Mouse (Mus musculus) intestine, postnatal 0 days (tissue): Measurements from ENCODE around the gene Ccdc65. TPM values are rescaled to one million over a fixed set of nuclear protein-coding genes. Genes with fewer than 3 reads are reported as not detected.
"Not testable (repeated sequence)": the region's sequence is repeated elsewhere in the genome, so short reads cannot be mapped to it uniquely, and the experiment has no call there.

ENCODE experiments used
- ATAC-seq: fragments of 200-750 bp; cut with Nextera tagmentation; 2 replicates; pipeline ENCODE4 v1.8.0; 2017; ENCODE audit warnings: mild to moderate bottlenecking, moderate TSS enrichment, moderate library complexity
- H3K27ac ChIP-seq: fragments of 300-500 bp; sonication (generic); 2 replicates; pipeline ENCODE4 v1.5.1; 2014; ENCODE audit warnings: mild to moderate bottlenecking, low read depth, low read length, moderate library complexity
- H3K27me3 ChIP-seq: fragments of 300-500 bp; sonication (generic); replicated peaks from 2 replicates; pipeline ENCODE4 v1.6.1; 2014; ENCODE audit warnings: low read length, mixed read lengths; ENCODE audit not compliant: control insufficient read depth, insufficient read depth
- H3K36me3 ChIP-seq: fragments of 300-500 bp; sonication (generic); 2 replicates; pipeline ENCODE4 v1.6.1; 2014; ENCODE audit warnings: mild to moderate bottlenecking, moderate library complexity; ENCODE audit not compliant: control insufficient read depth, insufficient read depth
- H3K4me1 ChIP-seq: fragments of 300-500 bp; sonication (generic); replicated peaks from 2 replicates; pipeline ENCODE4 v1.6.1; 2014; ENCODE audit warnings: antibody characterized with exemption, low read length, mixed read lengths; ENCODE audit not compliant: control insufficient read depth, insufficient read depth
- H3K4me2 ChIP-seq: fragments of 300-500 bp; sonication (generic); replicated peaks from 2 replicates; pipeline ENCODE4 v1.6.1; 2014; ENCODE audit warnings: low read depth, mild to moderate bottlenecking, moderate library complexity
- H3K4me3 ChIP-seq: fragments of 300-500 bp; sonication (generic); 2 replicates; pipeline ENCODE4 v1.5.1; 2014; ENCODE audit warnings: low read depth, low read length
- H3K9ac ChIP-seq: fragments of 300-500 bp; sonication (generic); 2 replicates; pipeline ENCODE4 v1.6.1; 2014; ENCODE audit warnings: mild to moderate bottlenecking, low read depth, low read length
- H3K9me3 ChIP-seq: fragments of 300-500 bp; sonication (generic); 2 replicates; pipeline ENCODE4 v1.6.1; 2016; ENCODE audit warnings: mixed run types; ENCODE audit not compliant: control insufficient read depth
- CTCF ChIP-seq: sonication (generic); IDR thresholded peaks from 2 replicates; pipeline ENCODE4 v1.5.1; 2016; ENCODE audit warnings: low read depth, mild to moderate bottlenecking, control low read depth, antibody characterized with exemption, moderate library complexity
- WGBS: fragments of 180-500 bp; shearing (Covaris S2); extraction: QIAGEN DNeasy Blood & Tissue Kit; methylation state at CpG from one replicate; pipeline ENCODE4 v1.1.7; 2014; 5-methylcytosine and 5-hydroxymethylcytosine counted together
- polyA plus RNA-seq: library from polyadenylated mRNA; unstranded; fragments of >200 nt; fragmentation: Nextera tagmentation; extraction: Ambion mirVana; gene quantifications from 2 replicates; pipeline ENCODE4 v1.2.1, GENCODE M21; 2015

Gene Ccdc65
- polyA plus RNA-seq, 1 experiment from 2014 or later = 0.27 TPM

GRCm38 (mm10) chr15:98740219-98740618, 32.2 kb downstream of the Ccdc65 start:
- no peak overlapping the region for H3K9ac ChIP-seq
- TF ChIP-seq CTCF = no peak
- H3K36me3 ChIP-seq = peaks cover 57% of the 10 kb centered on the region
- no peak overlapping the region for H3K4me2 ChIP-seq
- H3K9me3 ChIP-seq = no peaks in the 10 kb centered on the region
- 88% methylated on average over 8 of the region's 8 CpGs for WGBS
- no peak overlapping the region for H3K4me3 ChIP-seq
- H3K4me1 ChIP-seq = no peaks in the 10 kb centered on the region; the same call in 1 of the 2 replicates
- H3K27me3 ChIP-seq = no peaks in the 10 kb centered on the region
- no peak overlapping the region for H3K27ac ChIP-seq
- ATAC-seq = no peak

- peaks cover 9% of the 10 kb centered on the region for H3K4me1 ChIP-seq
- H3K27me3 ChIP-seq = no peaks in the 10 kb centered on the region
- ATAC-seq = no peak
- H3K27ac ChIP-seq = no peak overlapping the region
- peaks cover 37% of the 10 kb centered on the region for H3K36me3 ChIP-seq
- H3K4me2 ChIP-seq = no peak overlapping the region
- H3K9ac ChIP-seq = no peak overlapping the region
- WGBS = 76% methylated on average over 8 of the region's 8 CpGs
- TF ChIP-seq CTCF = no peak
- no peaks in the 10 kb centered on the region for H3K9me3 ChIP-seq
- H3K4me3 ChIP-seq = no peak overlapping the region
Observed at GRCm38 (mm10) chr15:98742766-98743428, 34.9 kb downstream of the Ccdc65 start.

- H3K4me1 ChIP-seq, H3K27ac ChIP-seq, H3K4me3 ChIP-seq, H3K27me3 ChIP-seq, ATAC-seq, H3K4me2 ChIP-seq, H3K9ac ChIP-seq, H3K9me3 ChIP-seq: not testable (repeated sequence)
- WGBS = 82% methylated on average over 3 of the region's 3 CpGs
- H3K36me3 ChIP-seq = peaks cover 33% of the 10 kb centered on the region
Observed at GRCm38 (mm10) chr15:98743863-98744262, 35.9 kb downstream of the Ccdc65 start.

GRCm38 (mm10) chr15:98746344-98746965, 38.4 kb downstream of the Ccdc65 start:
- no peak for TF ChIP-seq CTCF
- Histone ChIP-seq H3K4me2 (no peak overlapping the region), H3K4me3 (no peak overlapping the region), H3K4me1 (peaks cover 9% of the 10 kb centered on the region), H3K27ac (no peak overlapping the region), H3K9ac (no peak overlapping the region), H3K27me3 (no peaks in the 10 kb centered on the region), H3K9me3 (no peaks in the 10 kb centered on the region), H3K36me3 (peaks cover 9% of the 10 kb centered on the region; the same call in 1 of the 2 replicates)
- no peak for ATAC-seq
- whole genome bisulfite sequencing = 63% methylated on average over 10 of the region's 10 CpGs

- WGBS = 56% methylated on average over 6 of the region's 6 CpGs
- H3K9ac ChIP-seq = peak overlapping the region; percentile 3; the same call in 1 of the 2 replicates
- no peaks in the 10 kb centered on the region for H3K9me3 ChIP-seq
- peaks cover 9% of the 10 kb centered on the region for H3K4me1 ChIP-seq
- peak; percentile 55; the same call in 1 of the 2 replicates for ATAC-seq
- H3K4me3 ChIP-seq = no peak overlapping the region
- H3K36me3 ChIP-seq = peaks cover 4% of the 10 kb centered on the region; the same call in 1 of the 2 replicates
- no peak for TF ChIP-seq CTCF
- no peaks in the 10 kb centered on the region for H3K27me3 ChIP-seq
- no peak overlapping the region for H3K4me2 ChIP-seq
- no peak overlapping the region; the same call in 1 of the 2 replicates for H3K27ac ChIP-seq
Observed at GRCm38 (mm10) chr15:98747296-98747695, 39.3 kb downstream of the Ccdc65 start.

GRCm38 (mm10) chr15:98749093-98749492, 41.1 kb downstream of the Ccdc65 start:
- Histone ChIP-seq H3K4me2 (no peak overlapping the region), H3K4me1 (peaks cover 11% of the 10 kb centered on the region), H3K9me3 (no peaks in the 10 kb centered on the region), H3K27me3 (no peaks in the 10 kb centered on the region), H3K4me3 (no peak overlapping the region), H3K36me3 (peaks cover 3% of the 10 kb centered on the region; the same call in 1 of the 2 replicates), H3K27ac (no peak overlapping the region), H3K9ac (no peak overlapping the region)
- 88% methylated on average over 2 of the region's 2 CpGs for WGBS
- no peak for TF ChIP-seq CTCF
- ATAC-seq = no peak
